Mouse (Mus musculus) fibroblast of lung, adult 2 months (primary cell): ENCODE results near the gene Ston2.

Source experiments
- DNase-seq: peaks from one replicate; pipeline ENCODE4 v3.0.0-alpha.2; 2011; ENCODE audit warnings: low read depth

Ston2 gene

DNA sequence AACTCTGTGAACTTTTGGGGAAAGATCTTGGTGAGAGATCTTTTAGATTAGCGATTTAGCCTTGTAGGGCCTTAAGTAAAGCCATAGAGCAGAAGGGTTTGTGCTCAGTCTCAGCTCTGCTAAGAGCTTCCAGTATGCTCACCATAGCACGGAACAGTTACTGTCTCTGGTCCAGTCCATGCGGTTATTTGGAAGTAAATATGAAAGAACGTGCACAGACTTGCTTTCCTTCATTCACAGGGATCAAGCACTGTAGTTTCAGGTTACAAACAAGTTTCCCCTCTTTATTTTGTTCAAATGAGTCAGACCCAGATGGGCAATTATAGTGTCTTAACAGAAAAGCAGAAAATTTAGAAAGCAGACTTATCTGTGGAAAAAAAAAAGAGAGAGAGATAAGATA lies 125.3 kb downstream of the Ston2 start:
- no peak for DNase-seq

DNA sequence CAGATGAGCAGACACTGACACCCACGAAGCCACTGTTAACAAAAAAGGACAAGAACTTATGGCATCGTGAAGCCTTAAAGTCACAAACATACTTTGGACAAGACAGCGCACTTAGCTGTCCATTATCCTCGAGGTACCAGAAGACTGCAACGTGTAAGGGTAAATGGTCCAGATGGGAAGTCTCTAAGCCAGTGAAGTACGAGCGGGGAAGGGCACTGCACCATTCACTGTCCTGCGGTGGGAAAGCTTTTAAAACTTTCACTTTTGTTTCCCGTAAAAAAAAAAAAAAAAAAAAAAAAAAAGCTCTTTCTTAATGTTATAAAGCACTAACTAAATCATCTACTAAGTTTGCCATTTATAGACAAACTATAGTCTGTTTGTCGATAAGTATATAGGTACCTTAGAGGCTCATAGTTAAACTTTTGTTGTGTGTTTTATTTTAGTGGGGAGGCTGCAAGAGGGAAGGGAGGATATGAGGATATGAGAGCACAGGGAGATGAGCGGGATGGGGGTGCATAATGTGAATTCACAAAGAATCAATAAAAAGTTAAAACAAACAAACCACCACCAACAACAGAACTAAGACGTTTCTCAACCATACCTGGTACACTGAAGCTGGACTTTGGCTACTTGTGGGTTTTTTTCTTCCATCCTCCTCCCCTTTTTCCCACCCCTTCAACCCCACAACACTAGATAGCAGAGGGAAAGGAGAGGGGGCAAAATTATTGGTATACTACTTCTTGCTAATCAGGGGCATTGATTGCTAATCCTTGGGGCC lies 127.4 kb downstream of the Ston2 start:
- no peak for DNase-seq

GRCm38 (mm10) chr12:91654399-91655122 lies 133.6 kb downstream of the Ston2 start:
- no peak for DNase-seq

DNA sequence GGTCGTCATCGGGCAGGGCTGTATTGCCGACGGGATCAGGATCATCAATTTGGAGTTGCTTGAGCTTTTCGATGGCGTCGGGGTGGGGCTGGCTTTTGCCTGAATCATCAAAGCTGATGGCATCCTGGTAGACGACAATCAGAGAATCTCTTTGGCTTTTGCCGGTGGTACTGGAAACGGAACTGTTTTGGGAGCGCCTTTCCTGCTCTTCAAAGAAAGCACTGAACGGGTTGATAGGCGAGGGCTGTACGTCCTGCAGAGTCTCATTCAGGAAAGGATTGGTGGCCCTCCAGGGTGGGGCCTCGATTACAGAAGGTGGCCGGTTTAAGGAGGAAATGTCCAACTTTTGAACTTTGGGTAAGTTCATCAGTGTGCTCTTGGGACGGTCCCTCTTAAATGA lies 139.8 kb downstream of the Ston2 start:
- no peak for DNase-seq

DNA sequence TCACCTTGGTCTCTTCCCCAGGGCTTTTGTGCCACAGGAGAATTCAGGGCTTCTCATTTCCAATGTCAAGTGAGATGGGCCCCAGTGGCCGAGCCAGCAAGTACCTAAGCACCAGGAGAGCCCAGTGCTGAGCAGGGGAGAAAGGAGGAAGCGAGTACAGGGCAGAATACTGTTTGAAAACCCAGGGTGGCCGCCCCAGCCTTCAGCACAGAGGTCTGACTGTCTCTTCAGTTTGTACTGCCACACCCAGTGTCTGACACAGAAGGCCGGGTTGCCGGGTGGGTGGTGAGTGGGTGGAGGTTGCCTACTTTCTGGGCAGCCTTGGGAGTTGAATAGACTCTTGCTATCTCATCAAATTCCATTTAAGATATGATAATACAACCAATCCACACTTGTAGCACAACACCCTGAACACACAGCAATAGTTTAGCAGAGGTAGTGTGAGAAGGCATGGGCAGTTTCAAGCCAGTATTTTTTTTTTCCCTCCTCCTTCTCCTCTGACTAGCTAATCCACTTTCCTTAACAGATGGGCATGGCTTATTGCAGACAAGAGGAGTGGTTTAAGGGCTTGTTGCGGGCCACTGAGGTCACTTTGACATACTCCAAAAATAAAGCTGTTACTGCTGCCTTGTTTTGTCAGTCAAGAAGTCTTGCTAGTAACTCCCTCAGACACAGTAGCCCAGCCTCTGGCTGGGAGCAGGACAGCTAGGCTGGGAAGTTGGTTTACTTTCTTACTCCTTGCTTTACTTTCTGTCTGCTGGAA lies 142.6 kb downstream of the Ston2 start:
- peak; percentile 46 for DNase-seq

- DNase-seq, result no peak
These were observed 145.0 kb downstream of the Ston2 start for GRCm38 (mm10) chr12:91643221-91643620.

GRCm38 (mm10) chr12:91642426-91643093 lies 145.6 kb downstream of the Ston2 start:
- DNase-seq, result no peak

DNA sequence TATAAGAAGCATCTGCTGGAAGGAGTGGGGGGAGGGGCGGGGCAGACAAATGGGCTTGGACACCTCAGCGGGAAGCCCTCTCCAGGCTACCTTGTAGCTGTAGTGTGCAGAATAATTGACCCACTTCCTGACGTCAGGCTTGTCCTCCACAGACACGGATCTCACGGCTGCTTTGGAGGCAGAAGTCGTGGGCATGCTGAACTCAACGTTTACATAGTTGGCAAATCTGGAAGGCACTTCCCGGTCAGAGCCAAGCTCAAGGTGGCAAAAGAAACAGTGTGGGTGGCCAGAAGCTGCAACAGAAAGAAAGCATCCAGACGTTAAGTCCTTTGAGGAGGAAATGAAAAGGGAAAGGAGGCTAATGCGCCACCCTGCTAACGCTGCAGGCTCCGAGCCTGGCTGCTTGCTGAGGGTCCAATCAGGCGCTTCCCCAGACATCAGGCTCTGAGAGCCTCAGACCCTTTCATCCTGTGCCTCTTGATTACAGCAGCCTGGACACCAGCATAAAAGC lies 146.5 kb downstream of the Ston2 start:
- no peak for DNase-seq

GRCm38 (mm10) chr12:91641133-91641532 lies 147.1 kb downstream of the Ston2 start:
- DNase-seq, result no peak

- peak; percentile 60 for DNase-seq
These were observed 147.5 kb downstream of the Ston2 start for GRCm38 (mm10) chr12:91640712-91641111.

DNA sequence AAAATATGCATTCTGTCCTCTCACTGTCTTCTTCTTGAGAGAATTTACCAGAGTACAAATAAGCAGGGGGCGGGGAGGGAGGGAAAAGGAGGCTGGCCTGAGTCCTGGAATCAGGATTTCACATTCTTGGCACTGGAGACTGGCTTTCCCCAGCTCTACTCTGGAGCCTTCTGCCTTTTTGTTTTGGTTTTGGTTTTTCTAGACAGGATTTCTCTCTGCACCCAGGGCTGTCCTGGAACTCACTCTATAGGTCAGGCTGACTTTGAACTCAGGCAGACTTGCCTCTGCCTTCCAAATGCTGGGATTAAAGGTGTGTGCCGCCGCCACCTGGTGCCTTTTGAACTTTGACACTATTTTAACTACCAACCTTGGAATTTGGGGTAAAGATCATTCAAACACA lies 149.8 kb downstream of the Ston2 start:
- no peak for DNase-seq

- DNase-seq, result no peak
These were observed 150.9 kb downstream of the Ston2 start for GRCm38 (mm10) chr12:91637136-91637909.

- DNase-seq, result no peak
These were observed 161.7 kb downstream of the Ston2 start for GRCm38 (mm10) chr12:91626482-91626881.

DNA sequence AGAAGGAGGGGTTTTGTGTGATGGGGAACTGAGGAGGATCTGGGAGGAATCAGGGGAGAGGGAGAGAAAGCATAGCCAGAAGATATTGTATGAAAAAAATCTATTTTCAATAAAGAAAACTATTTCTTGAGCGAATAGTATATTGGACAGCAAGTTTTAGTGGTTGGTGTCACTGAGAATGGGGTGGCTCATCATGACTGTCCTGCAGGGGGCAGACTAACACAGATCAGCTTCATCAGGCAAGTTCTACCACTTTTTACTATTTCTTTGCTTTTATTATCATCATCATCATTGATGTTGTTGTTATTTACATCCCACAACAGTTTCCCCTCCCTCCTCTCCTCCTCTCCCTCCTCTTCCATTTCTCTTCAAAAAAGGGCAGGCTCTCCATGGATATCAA lies 163.2 kb downstream of the Ston2 start:
- DNase-seq, result no peak

DNA sequence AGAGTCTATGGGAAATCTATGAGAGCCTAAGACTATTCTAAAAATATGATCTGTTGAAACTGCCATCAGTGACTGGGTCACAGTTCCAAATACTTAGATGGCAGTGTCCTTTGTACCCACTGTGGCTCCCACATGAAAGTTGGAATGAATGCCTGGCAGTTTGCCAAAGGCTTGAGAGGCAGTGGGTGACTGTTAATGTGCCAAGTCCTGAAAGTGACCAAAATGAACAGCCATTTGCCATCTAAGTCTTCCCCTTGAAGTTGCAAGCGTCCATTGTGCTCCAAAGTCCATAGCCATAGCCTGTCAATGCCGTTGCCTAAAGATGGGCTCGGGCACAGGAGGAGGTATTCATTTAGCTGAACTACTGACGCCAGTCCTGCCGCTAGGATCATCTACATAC lies 178.8 kb downstream of the Ston2 start:
- no peak for DNase-seq

- DNase-seq, result no peak
These were observed 180.5 kb downstream of the Ston2 start for GRCm38 (mm10) chr12:91607678-91608077.

DNA sequence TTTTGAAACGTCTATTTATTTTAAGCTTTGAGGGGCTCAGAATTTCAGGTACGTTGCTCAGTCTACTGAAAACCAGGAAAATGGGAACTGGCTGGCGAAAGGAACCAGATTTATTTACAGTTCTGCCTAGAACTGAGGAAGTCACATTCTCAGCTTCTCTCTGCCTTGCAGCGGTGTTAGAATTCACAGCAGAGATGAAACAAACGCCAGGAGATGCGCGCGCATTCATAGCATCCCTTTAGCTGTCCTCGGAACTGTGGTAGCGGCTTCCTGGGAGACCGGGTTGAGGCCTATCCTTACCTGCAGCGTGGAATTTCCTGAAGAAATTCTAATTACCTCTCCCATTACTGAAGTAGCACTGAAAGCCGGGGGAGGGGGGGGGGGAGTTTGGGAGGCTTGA lies 181.5 kb downstream of the Ston2 start:
- DNase-seq, result no peak

GRCm38 (mm10) chr12:91604600-91604999 lies 183.6 kb downstream of the Ston2 start:
- no peak for DNase-seq

DNA sequence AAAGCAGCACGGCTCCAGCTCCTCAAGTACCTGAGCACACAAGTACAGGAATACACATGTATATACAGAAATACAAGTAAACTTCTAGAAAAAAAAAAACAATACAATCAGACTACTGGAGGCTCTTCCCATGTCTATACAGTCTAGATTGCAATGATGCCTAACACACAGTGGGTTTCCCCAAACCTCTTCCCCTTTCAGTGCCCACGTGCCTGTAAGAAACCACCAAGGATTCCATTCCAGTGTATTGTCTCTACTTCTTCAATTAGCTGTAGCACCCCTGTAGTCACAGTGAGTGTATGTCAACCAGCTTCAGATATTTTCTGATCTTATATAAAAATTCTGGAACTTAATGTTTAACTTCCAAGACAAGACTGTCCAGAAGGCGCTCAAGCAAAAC lies 196.1 kb downstream of the Ston2 start:
- DNase-seq, result no peak

- no peak for DNase-seq
These were observed 197.0 kb downstream of the Ston2 start for GRCm38 (mm10) chr12:91591191-91591590.

DNA sequence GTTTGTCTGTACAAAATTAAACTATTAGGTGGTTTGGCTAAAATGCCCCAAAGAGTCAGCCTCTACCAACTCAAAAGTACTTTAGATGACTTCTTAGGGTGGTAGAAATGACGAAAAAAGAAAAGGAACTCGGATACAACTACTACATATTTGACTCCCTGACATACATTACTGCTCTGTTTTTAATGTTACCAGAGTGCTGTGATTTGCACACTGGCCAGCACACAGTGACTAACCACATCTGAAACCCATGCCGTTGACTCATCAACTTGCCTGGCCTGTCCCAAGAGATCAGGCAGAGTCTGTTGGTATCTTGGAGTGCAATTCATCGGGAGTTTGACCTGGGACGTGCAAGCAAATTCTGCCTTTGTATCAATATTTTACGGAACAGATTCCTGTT lies 197.5 kb downstream of the Ston2 start:
- DNase-seq, result peak; percentile 51
